Mouse (Mus musculus) C2C12 (cell line): ENCODE measurements around the gene Gm10840. TPM values are rescaled to one million over a fixed set of nuclear protein-coding genes. Genes with fewer than 3 reads are reported as not detected.

Experiments
- H3K27me3 ChIP-seq: one replicate; pipeline ENCODE4 v1.6.1; 2011; ENCODE audit not compliant: control insufficient read depth, insufficient read depth, insufficient read length
- H3K36me3 ChIP-seq: one replicate; pipeline ENCODE4 v1.6.1; 2011; ENCODE audit not compliant: control insufficient read depth, insufficient read depth
- H3K4me3 ChIP-seq: one replicate; pipeline ENCODE4 v1.5.1; 2011; ENCODE audit warnings: mild to moderate bottlenecking, control low read depth; ENCODE audit not compliant: poor library complexity, insufficient read depth, severe bottlenecking
- H3K79me2 ChIP-seq: one replicate; pipeline ENCODE4 v1.6.1; 2011; ENCODE audit not compliant: control insufficient read depth, insufficient read depth
- H3K79me3 ChIP-seq: one replicate; pipeline ENCODE4 v1.6.1; 2011; ENCODE audit warnings: low read depth, control low read depth
- H3ac ChIP-seq: one replicate; pipeline ENCODE3; 2011; ENCODE audit warnings: low read depth; ENCODE audit not compliant: control insufficient read depth, insufficient read length
- CEBPB ChIP-seq: IDR thresholded peaks from one replicate; pipeline ENCODE4 v1.6.1; 2011; ENCODE audit warnings: low read depth, mild to moderate bottlenecking, control low read depth, moderate library complexity
- CTCF ChIP-seq: IDR thresholded peaks from one replicate; pipeline ENCODE4 v1.5.1; 2011; ENCODE audit not compliant: control insufficient read depth, insufficient read depth, insufficient read length
- FOSL1 ChIP-seq: IDR thresholded peaks from one replicate; pipeline ENCODE4 v1.8.0; 2011; ENCODE audit warnings: mild to moderate bottlenecking, low read length; ENCODE audit not compliant: poor library complexity, insufficient read depth, severe bottlenecking
- MAX ChIP-seq: IDR thresholded peaks from one replicate; pipeline ENCODE4 v1.6.1; 2011; ENCODE audit warnings: mild to moderate bottlenecking, control low read depth
- MYOD1 ChIP-seq: IDR thresholded peaks from one replicate; pipeline ENCODE4 v1.6.1; 2011; ENCODE audit warnings: low read depth; ENCODE audit not compliant: control insufficient read depth, insufficient read length
- MYOG ChIP-seq: IDR thresholded peaks from one replicate; pipeline ENCODE4 v1.6.1; 2011; ENCODE audit not compliant: control insufficient read depth, insufficient read length; ENCODE audit errors: extremely low read depth
- USF1 ChIP-seq: IDR thresholded peaks from one replicate; pipeline ENCODE4 v1.6.1; 2011; ENCODE audit warnings: low read depth, mild to moderate bottlenecking, control low read depth, moderate library complexity
- long read RNA-seq, 2 experiments: library from polyadenylated mRNA; unstranded; transcript quantifications; one replicate each; pipeline ENCODE4 v2.0.0; 2019 to 2020
- polyA plus RNA-seq: library from polyadenylated mRNA; unstranded; fragments of >200 nt; fragmentation: generic; extraction: Trizol; gene quantifications from one replicate; pipeline ENCODE4 v1.2.1, GENCODE M21; 2012; ENCODE audit warnings: missing spikeins

The Gm10840 gene
- not detected for polyA plus RNA-seq
- long read RNA-seq, experiment 1 = 0 reads
- long read RNA-seq, experiment 2 = 0 reads

- no peaks in the 10 kb centered on the region for H3K27me3 ChIP-seq
- no peaks in the 10 kb centered on the region for H3K79me2 ChIP-seq
- no peak for TF ChIP-seq MYOD1
- no peak for TF ChIP-seq USF1
- no peak for TF ChIP-seq MAX
- no peak for TF ChIP-seq CEBPB
- TF ChIP-seq FOSL1 = no peak
- no peak for TF ChIP-seq MYOG
- no peak for TF ChIP-seq CTCF
- peak within 1 kb of the TSS; percentile 71 for H3K4me3 ChIP-seq
- peak within 1 kb of the TSS; percentile 90 for H3ac ChIP-seq
- H3K36me3 ChIP-seq = peaks cover 16% of the 10 kb centered on the region
- H3K79me3 ChIP-seq = no peaks in the 10 kb centered on the region
Measured at GRCm38 (mm10) chr11:106160841-106161721, at the start of gene Gm10840, which contains the start of gene Limd2. Gm10840 (plus strand) TSS chr11:106160850. Limd2 (minus strand) TSS chr11:106160860.

- Histone ChIP-seq H3K36me3 (peaks cover 30% of the 10 kb centered on the region), H3K79me3 (no peaks in the 10 kb centered on the region), H3ac (no peak overlapping the region), H3K4me3 (no peak overlapping the region), H3K79me2 (peaks cover 20% of the 10 kb centered on the region), H3K27me3 (no peaks in the 10 kb centered on the region)
- no peak for TF ChIP-seq MYOD1
- no peak for TF ChIP-seq MYOG
- TF ChIP-seq USF1 = no peak
- no peak for TF ChIP-seq FOSL1
- no peak for TF ChIP-seq CEBPB
- TF ChIP-seq MAX = no peak
- TF ChIP-seq CTCF = no peak
Measured at GRCm38 (mm10) chr11:106111688-106112087, 49.0 kb upstream of the Gm10840 start.

GRCm38 (mm10) chr11:106122221-106122620, 38.4 kb upstream of the Gm10840 start:
- Histone ChIP-seq H3K36me3 (peaks cover 49% of the 10 kb centered on the region), H3K79me2 (no peaks in the 10 kb centered on the region), H3ac (no peak overlapping the region), H3K4me3 (no peak overlapping the region), H3K79me3 (no peaks in the 10 kb centered on the region), H3K27me3 (no peaks in the 10 kb centered on the region)
- TF ChIP-seq MAX (no peak), MYOD1 (no peak), USF1 (no peak), CEBPB (no peak)

GRCm38 (mm10) chr11:106122736-106123135, 37.9 kb upstream of the Gm10840 start:
- H3K79me3 ChIP-seq = no peaks in the 10 kb centered on the region
- H3ac ChIP-seq = no peak overlapping the region
- no peaks in the 10 kb centered on the region for H3K27me3 ChIP-seq
- no peak overlapping the region for H3K4me3 ChIP-seq
- H3K36me3 ChIP-seq = peaks cover 53% of the 10 kb centered on the region
- TF ChIP-seq MYOD1 (no peak), FOSL1 (no peak), MAX (no peak), MYOG (no peak), USF1 (no peak), CEBPB (no peak), CTCF (no peak)
- H3K79me2 ChIP-seq = no peaks in the 10 kb centered on the region

- no peaks in the 10 kb centered on the region for H3K79me2 ChIP-seq
- no peaks in the 10 kb centered on the region for H3K27me3 ChIP-seq
- no peak for TF ChIP-seq CEBPB
- no peak for TF ChIP-seq FOSL1
- no peak for TF ChIP-seq MAX
- TF ChIP-seq MYOD1 = no peak
- TF ChIP-seq MYOG = no peak
- TF ChIP-seq CTCF = no peak
- H3K36me3 ChIP-seq = peaks cover 57% of the 10 kb centered on the region
- no peak overlapping the region for H3K4me3 ChIP-seq
- no peak overlapping the region for H3ac ChIP-seq
- H3K79me3 ChIP-seq = no peaks in the 10 kb centered on the region
Measured at GRCm38 (mm10) chr11:106124784-106125183, 35.9 kb upstream of the Gm10840 start.
